Comparison of ENCODE assay signal across 7 mouse cellular contexts in the genomic region with DNA sequence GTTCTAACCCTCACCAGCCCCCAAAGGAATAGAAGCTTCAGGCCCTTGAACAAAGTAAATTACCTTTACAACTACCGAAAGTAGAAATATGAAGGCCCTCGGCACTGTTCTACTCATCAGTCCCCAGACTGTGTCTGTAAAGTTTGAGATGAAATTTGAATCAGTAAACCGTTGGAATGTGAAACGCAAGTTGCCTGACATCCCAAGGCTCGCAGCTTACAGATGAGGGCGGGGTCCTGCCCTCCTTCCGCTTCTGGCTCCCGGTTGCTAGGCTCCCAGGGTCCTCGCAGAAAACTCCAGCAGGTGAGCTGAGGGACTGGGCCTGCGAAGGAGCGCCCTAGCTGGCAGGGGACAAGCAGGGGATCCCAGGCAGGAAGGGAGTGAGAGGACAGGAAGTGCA. TPM values are rescaled to one million over a fixed set of nuclear protein-coding genes. Genes with fewer than 3 reads are reported as not detected.
DNase-seq lines count a peak whose midpoint lies in the region; ATAC-seq and TF ChIP-seq lines count a peak whose summit lies in the region.

A gene (plus strand): TSS at position 270 of the 400 bp plus-strand sequence.

- no peak for TF ChIP-seq POLR2A in ES-Bruce4 (IDR thresholded peaks at IDR 0.05; ENCODE audit: insufficient read depth, low read length)

- DNase-seq in adrenal gland, adult 2 months, result peak; percentile 54
- DNase-seq in liver, embryonic 13.5 days, result no peak
- no peak for DNase-seq in layer of hippocampus, postnatal 14 days (ENCODE audit: low spot score in 2 of 2)

- H3K4me1 ChIP-seq in ES-Bruce4 (ENCODE audit: control insufficient read depth, insufficient read depth, low read length), result no peaks in the 10 kb centered on the region
- peaks cover 14% of the 10 kb centered on the region for H3K4me1 ChIP-seq in embryonic facial prominence, embryonic 15.5 days
- peaks cover 12% of the 10 kb centered on the region for H3K4me1 ChIP-seq in liver, embryonic 13.5 days (replicated peaks)
- H3K4me1 ChIP-seq in neural tube, embryonic 12.5 days, result peaks cover 10% of the 10 kb centered on the region

- H3K9ac ChIP-seq in ES-Bruce4 (ENCODE audit: low read depth, poor library complexity, severe bottlenecking), result peak within 1 kb of the TSS; percentile 48
- H3K9ac ChIP-seq in embryonic facial prominence, embryonic 15.5 days, result peak within 1 kb of the TSS; percentile 24; the same call in 1 of the 2 replicates
- H3K9ac ChIP-seq in liver, embryonic 13.5 days, result no peak within 1 kb of the TSS
- H3K9ac ChIP-seq in neural tube, embryonic 12.5 days, result peak within 1 kb of the TSS; percentile 42; the same call in 1 of the 2 replicates

- peak within 1 kb of the TSS; percentile 89 for H3K4me2 ChIP-seq in embryonic facial prominence, embryonic 15.5 days (replicated peaks)
- H3K4me2 ChIP-seq in liver, embryonic 13.5 days, result peak within 1 kb of the TSS; percentile 60
- peak within 1 kb of the TSS; percentile 64 for H3K4me2 ChIP-seq in neural tube, embryonic 12.5 days (replicated peaks)

- TF ChIP-seq CTCF in ES-Bruce4 (IDR thresholded peaks at IDR 0.05; ENCODE audit: low read depth, low read length), result no peak

- peaks cover 26% of the 10 kb centered on the region for H3K36me3 ChIP-seq in ES-Bruce4 (ENCODE audit: control insufficient read depth, insufficient read depth, low read length, poor library complexity, severe bottlenecking)
- peaks cover 29% of the 10 kb centered on the region for H3K36me3 ChIP-seq in embryonic facial prominence, embryonic 15.5 days
- peaks cover 38% of the 10 kb centered on the region for H3K36me3 ChIP-seq in liver, embryonic 13.5 days
- peaks cover 30% of the 10 kb centered on the region for H3K36me3 ChIP-seq in neural tube, embryonic 12.5 days

- no peaks in the 10 kb centered on the region for H3K27me3 ChIP-seq in ES-Bruce4 (ENCODE audit: control insufficient read depth, insufficient read depth, low read length, poor library complexity, severe bottlenecking)
- H3K27me3 ChIP-seq in embryonic facial prominence, embryonic 15.5 days, result 0 out of 2 replicates have a peak, but pooled peaks cover 3% of the 10 kb centered on the region
- H3K27me3 ChIP-seq in liver, embryonic 13.5 days, result peaks cover 29% of the 10 kb centered on the region
- 0 out of 2 replicates have a peak, but pooled peaks cover 3% of the 10 kb centered on the region for H3K27me3 ChIP-seq in neural tube, embryonic 12.5 days (replicated peaks)

- no peak within 1 kb of the TSS for H3K27ac ChIP-seq in ES-Bruce4 (ENCODE audit: insufficient read depth, low read length)
- no peak within 1 kb of the TSS for H3K27ac ChIP-seq in embryonic facial prominence, embryonic 15.5 days (replicated peaks)
- H3K27ac ChIP-seq in liver, embryonic 13.5 days, result no peak within 1 kb of the TSS
- H3K27ac ChIP-seq in neural tube, embryonic 12.5 days, result no peak within 1 kb of the TSS

- ATAC-seq in embryonic facial prominence, embryonic 15.5 days (ENCODE audit: insufficient number of reproducible peaks, low FRiP score, low TSS enrichment, low read depth), result peak; percentile 65
- ATAC-seq in hematopoietic stem cell, adult 5-6 weeks (replicated peaks in 1 of 2; ENCODE audit: insufficient read depth in 1 of 2, low FRiP score in 2 of 2, low TSS enrichment in 1 of 2, low read depth in 1 of 2, poor library complexity in 2 of 2, severe bottlenecking in 2 of 2), result peak; percentile 42 to 54
- peak; percentile 26; the same call in 1 of the 2 replicates for ATAC-seq in liver, embryonic 13.5 days (ENCODE audit: low read depth)
- peak; percentile 49; the same call in 1 of the 2 replicates for ATAC-seq in neural tube, embryonic 12.5 days (ENCODE audit: low FRiP score, low read depth)

- no peaks in the 10 kb centered on the region for H3K9me3 ChIP-seq in ES-Bruce4 (replicated peaks; ENCODE audit: control insufficient read depth, insufficient read depth, low read length, poor library complexity, severe bottlenecking)
- H3K9me3 ChIP-seq in embryonic facial prominence, embryonic 15.5 days (replicated peaks), result no peaks in the 10 kb centered on the region
- no peaks in the 10 kb centered on the region for H3K9me3 ChIP-seq in liver, embryonic 13.5 days (replicated peaks)
- no peaks in the 10 kb centered on the region for H3K9me3 ChIP-seq in neural tube, embryonic 12.5 days

- WGBS in embryonic facial prominence, embryonic 15.5 days, result 1% methylated on average over 11 of the region's 11 CpGs
- WGBS in liver, embryonic 13.5 days (ENCODE audit: insufficient replicate concordance), result 6% methylated on average over 11 of the region's 11 CpGs
- 4% methylated on average over 11 of the region's 11 CpGs for WGBS in neural tube, embryonic 12.5 days

- H3K4me3 ChIP-seq in ES-Bruce4 (ENCODE audit: low read depth, low read length), result peak within 1 kb of the TSS; percentile 47
- peak within 1 kb of the TSS; percentile 51 for H3K4me3 ChIP-seq in embryonic facial prominence, embryonic 15.5 days (replicated peaks)
- H3K4me3 ChIP-seq in liver, embryonic 13.5 days (replicated peaks), result peak within 1 kb of the TSS; percentile 48
- H3K4me3 ChIP-seq in neural tube, embryonic 12.5 days, result peak within 1 kb of the TSS; percentile 30

- no peak for TF ChIP-seq EP300 in ES-Bruce4 (IDR thresholded peaks at IDR 0.05; ENCODE audit: insufficient read depth, low read depth, low read length)

RNA-seq across cellular contexts. Expression of the gene that starts here (rescaled TPM):
- 2.2 and 3.3 TPM in 2 replicates for polyA plus RNA-seq in ES-Bruce4 (2011; ENCODE audit: insufficient read depth, insufficient read length, low read depth, missing spikeins)
- total RNA-seq in adrenal gland, adult 2 months (2021), result 1 to 10 TPM; 1.1 to 1.3 TPM
- polyA plus RNA-seq in adrenal gland, adult 2 months (2012; rRNA removed), result 0.51 and 0.58 TPM in 2 replicates
- polyA plus RNA-seq in embryonic facial prominence, embryonic 15.5 days (2015; fragmentation: Nextera tagmentation; extraction: Ambion mirVana), result 2.5 and 4.2 TPM in 2 replicates
- total RNA-seq in hematopoietic stem cell, adult 5-6 weeks (2017), result not detected in 2 replicates
- 0.03 and 0.06 TPM in 2 replicates for polyA plus RNA-seq in liver, embryonic 13.5 days (2015; fragmentation: Nextera tagmentation; extraction: Ambion mirVana)
- polyA plus RNA-seq in neural tube, embryonic 12.5 days (2016; fragmentation: Nextera tagmentation; extraction: Ambion mirVana), result 0.22 and 0.28 TPM in 2 replicates
- under 1 TPM; 0.31 to 0.88 TPM for total RNA-seq in layer of hippocampus, postnatal 14 days (2021)

Comparison
In these comparisons a context has a peak if more than half of its experiments do, and no peak if none do; other contexts are left out.
1. Peak in ATAC-seq in hematopoietic stem cell, adult 5-6 weeks; RNA of the gene not detected or under 1 TPM.
2. Peak in ATAC-seq, H3K4me3 ChIP-seq and H3K4me2 ChIP-seq in liver, embryonic 13.5 days; RNA of the gene not detected or under 1 TPM.
3. Peak in ATAC-seq, H3K4me3 ChIP-seq, H3K9ac ChIP-seq and H3K4me2 ChIP-seq in neural tube, embryonic 12.5 days; RNA of the gene not detected or under 1 TPM.